Mouse (Mus musculus) lung, adult 2 months (tissue): ENCODE measurements at regions not wholly inside any gene's neighbourhood (a gene's known extent, or its start where the extent isn't known, plus 50 kb on each side); places are given as distances from the start of the nearest gene placed in this dataset.

Experiments used
- CTCF ChIP-seq: fragments of 200-500 bp; IDR thresholded peaks from 2 replicates; pipeline ENCODE4 v1.5.1; 2011; ENCODE audit warnings: mild to moderate bottlenecking, low read length, control low read depth; ENCODE audit not compliant: insufficient read depth
- POLR2A ChIP-seq: fragments of 200-500 bp; IDR thresholded peaks from 2 replicates; pipeline ENCODE4 v1.6.1; 2011; ENCODE audit warnings: low read depth, mild to moderate bottlenecking, control low read depth, low read length, borderline replicate concordance; ENCODE audit errors: extremely low read depth

DNA sequence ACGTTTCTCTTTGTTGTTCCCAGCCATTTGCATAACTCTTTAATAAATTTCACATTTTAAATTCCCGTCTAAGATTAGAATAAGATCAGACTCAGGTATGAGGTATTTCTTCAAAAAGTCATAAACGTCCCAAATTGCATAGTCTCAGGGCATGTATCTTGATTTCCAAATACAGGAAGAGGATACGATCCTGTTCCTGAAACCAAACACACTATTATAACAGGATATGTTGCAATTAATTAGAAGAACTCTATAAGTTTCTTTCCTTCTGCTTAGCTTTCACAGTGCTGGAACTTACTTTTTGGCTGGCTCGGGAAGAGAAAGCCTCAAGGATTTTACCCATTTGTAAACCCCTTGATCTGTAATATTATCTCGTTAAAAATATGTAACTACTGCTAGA lies 968.1 kb downstream of the Nap1l3 start:
- TF ChIP-seq POLR2A (no peak), CTCF (no peak)
